Mouse (Mus musculus): Measurements from ENCODE around the gene B3gnt4.

DNA sequence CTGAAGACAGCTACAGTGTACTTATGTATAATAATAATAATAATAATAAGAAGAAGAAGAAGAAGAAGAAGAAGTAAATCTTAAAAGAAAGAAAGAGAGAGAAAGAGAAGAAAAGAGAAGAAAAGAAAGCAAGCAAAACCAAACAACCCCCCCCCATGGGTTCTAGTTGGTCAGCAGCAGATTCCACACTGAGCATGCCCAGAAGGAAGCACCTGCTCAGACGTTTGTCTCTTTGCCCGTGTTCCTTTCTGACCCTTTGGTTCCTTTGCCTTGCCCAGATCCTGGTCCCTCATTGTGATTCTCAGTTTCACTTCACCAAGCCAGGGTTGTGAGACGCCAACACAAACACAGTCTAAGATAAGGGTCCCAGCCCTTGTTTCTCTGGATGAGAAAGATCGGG lies 8.3 kb upstream of the B3gnt4 start:
- no peak for TF ChIP-seq CTCF (IDR thresholded peaks at IDR 0.05; ENCODE audit: control insufficient read depth, insufficient read depth, insufficient replicate concordance, low read depth, low read length)
- no peak for TF ChIP-seq POLR2A (IDR thresholded peaks at IDR 0.05; ENCODE audit: control insufficient read depth, low read depth, low read length)

All from testis, adult 2 months (tissue).